Mouse (Mus musculus) lung, embryonic 14.5 days (tissue): ENCODE measurements around the gene Hoxa1. TPM values are rescaled to one million over a fixed set of nuclear protein-coding genes. Genes with fewer than 3 reads are reported as not detected.

Source experiments
- ATAC-seq: fragments of 200-750 bp; cut with Nextera tagmentation; 2 replicates; pipeline ENCODE4 v1.8.0; 2017; ENCODE audit warnings: mild to moderate bottlenecking, moderate TSS enrichment, moderate library complexity; ENCODE audit not compliant: insufficient read depth
- DNase-seq: peaks from one replicate; pipeline ENCODE4 v3.0.0-alpha.2; 2015
- H3K27ac ChIP-seq: fragments of 300-500 bp; sonication (generic); 2 replicates; pipeline ENCODE4 v1.5.1; 2014; ENCODE audit warnings: low read depth, mild to moderate bottlenecking, moderate library complexity
- H3K27me3 ChIP-seq: fragments of 300-500 bp; sonication (generic); 2 replicates; pipeline ENCODE4 v1.6.1; 2014; ENCODE audit warnings: low read length, control low read depth; ENCODE audit not compliant: insufficient read depth
- H3K36me3 ChIP-seq: fragments of 300-500 bp; sonication (generic); 2 replicates; pipeline ENCODE4 v1.6.1; 2014; ENCODE audit warnings: control low read depth; ENCODE audit not compliant: insufficient read depth
- H3K4me1 ChIP-seq: fragments of 300-500 bp; sonication (generic); 2 replicates; pipeline ENCODE4 v1.6.1; 2014; ENCODE audit warnings: antibody characterized with exemption, control low read depth; ENCODE audit not compliant: insufficient read depth
- H3K4me2 ChIP-seq: fragments of 300-500 bp; sonication (generic); 2 replicates; pipeline ENCODE4 v1.6.1; 2014; ENCODE audit warnings: mild to moderate bottlenecking
- H3K4me3 ChIP-seq: fragments of 300-500 bp; sonication (generic); 2 replicates; pipeline ENCODE4 v1.5.1; 2014; ENCODE audit warnings: low read depth, low read length
- H3K9ac ChIP-seq: fragments of 300-500 bp; sonication (generic); 2 replicates; pipeline ENCODE4 v1.6.1; 2014
- H3K9me3 ChIP-seq: fragments of 300-500 bp; sonication (generic); 2 replicates; pipeline ENCODE4 v1.6.1; 2016; ENCODE audit warnings: low read depth, low read length, control low read depth
- CTCF ChIP-seq: IDR thresholded peaks from 2 replicates; pipeline ENCODE4 v1.5.1; 2016; ENCODE audit warnings: antibody characterized with exemption, low read depth
- WGBS: fragments of 180-500 bp; shearing (Covaris S2); extraction: QIAGEN DNeasy Blood & Tissue Kit; methylation state at CpG from one replicate; pipeline ENCODE4 v1.1.7; 2014; 5-methylcytosine and 5-hydroxymethylcytosine counted together
- polyA plus RNA-seq: library from polyadenylated mRNA; unstranded; fragments of >200 nt; fragmentation: Nextera tagmentation; extraction: Ambion mirVana; gene quantifications from 2 replicates; pipeline ENCODE4 v1.2.1, GENCODE M21; 2014

Gene Hoxa1
- polyA plus RNA-seq, 1 experiment from 2014 or later, result 1.8 TPM

DNA sequence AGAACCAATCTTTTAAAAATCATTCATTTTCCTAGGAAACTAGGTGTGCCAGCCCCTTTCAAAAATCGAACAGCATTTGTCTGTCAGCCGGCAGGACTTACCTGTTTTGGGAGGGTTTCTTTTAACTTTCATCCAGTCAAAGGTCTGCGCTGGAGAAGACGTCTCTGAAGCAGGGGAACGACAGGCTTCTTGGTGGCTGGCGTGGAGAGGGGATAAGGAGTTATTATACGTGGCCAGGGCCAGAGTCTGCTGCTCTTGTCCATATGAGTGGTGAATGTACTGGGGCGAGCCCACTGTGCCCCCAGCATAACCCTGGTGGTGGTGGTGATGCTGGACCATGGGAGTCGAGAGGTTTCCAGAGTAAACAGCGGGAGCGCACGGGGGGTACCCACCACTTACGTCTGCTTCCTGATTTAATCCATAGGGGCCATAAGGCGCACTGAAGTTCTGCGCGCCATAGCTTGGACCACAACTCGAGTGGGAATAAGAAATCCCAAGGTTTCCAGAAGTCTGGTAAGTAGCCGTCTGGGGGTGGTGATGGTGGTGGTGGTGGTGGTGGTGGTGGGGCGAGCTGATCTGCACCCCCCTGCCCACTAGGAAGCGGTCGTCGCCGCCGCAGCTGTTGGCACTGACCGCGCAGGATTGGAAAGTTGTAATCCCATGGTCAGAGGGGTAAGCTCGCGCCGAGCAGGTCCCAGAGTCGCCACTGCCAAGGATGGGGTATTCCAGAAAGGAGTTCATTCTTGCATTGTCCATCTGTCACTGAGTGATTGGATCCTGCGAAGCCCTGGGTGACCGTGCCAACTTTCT is 446 bp downstream of the Hoxa1 start:
- Histone ChIP-seq H3K36me3 (no peaks in the 10 kb centered on the region; the same call in 1 of the 2 replicates), H3K27me3 (peaks cover 28% of the 10 kb centered on the region), H3K4me1 (no peaks in the 10 kb centered on the region), H3K9ac (peak overlapping the region; percentile 30; the same call in 1 of the 2 replicates), H3K4me2 (peak overlapping the region; percentile 79), H3K27ac (peak overlapping the region; percentile 9; the same call in 1 of the 2 replicates), H3K9me3 (no peaks in the 10 kb centered on the region), H3K4me3 (peak overlapping the region; percentile 71)
- WGBS, result under 1% methylated on average over 32 of the region's 32 CpGs
- DNase-seq (peak; percentile 33), ATAC-seq (0 out of 2 replicates have a peak, but pooled peaks have one; percentile 0)
- TF ChIP-seq CTCF, result no peak

DNA sequence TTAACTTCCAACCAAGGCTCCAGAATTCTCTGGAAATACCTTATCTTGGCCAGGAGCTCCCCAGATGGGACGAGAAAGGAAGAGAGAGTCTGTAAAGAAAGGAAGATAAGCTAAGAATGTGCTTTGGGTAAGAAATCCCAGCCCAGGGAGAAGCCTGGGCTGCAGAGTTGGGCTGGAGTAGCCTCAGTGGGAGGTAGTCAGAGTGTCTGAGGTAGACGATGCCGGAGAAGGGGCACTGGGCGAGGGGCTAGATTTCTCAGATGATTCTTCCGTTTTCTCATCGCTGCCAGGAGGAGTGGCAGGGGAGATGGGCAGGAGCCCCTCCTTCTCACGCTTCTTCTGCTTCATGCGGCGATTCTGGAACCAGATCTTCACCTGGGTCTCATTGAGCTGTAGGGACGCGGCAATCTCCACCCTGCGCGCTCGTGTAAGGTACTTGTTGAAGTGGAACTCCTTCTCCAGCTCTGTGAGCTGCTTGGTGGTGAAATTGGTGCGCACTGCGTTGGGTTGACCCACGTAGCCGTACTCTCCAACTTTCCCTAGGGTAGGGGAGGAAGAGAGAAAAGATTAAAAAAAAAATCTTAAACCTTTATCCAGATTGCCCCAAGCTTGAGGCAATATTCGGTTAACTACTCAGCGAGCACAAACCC is 1.4 kb downstream of the Hoxa1 start:
- H3K9me3 ChIP-seq, result no peaks in the 10 kb centered on the region
- TF ChIP-seq CTCF, result no peak
- H3K4me2 ChIP-seq, result peak overlapping the region; percentile 79
- no peak for DNase-seq
- 12% methylated on average over 20 of the region's 20 CpGs for WGBS
- H3K9ac ChIP-seq, result no peak overlapping the region; the same call in 1 of the 2 replicates
- ATAC-seq, result no peak
- H3K27ac ChIP-seq, result no peak overlapping the region
- H3K27me3 ChIP-seq, result peaks cover 38% of the 10 kb centered on the region
- H3K36me3 ChIP-seq, result no peaks in the 10 kb centered on the region
- peak overlapping the region; percentile 71 for H3K4me3 ChIP-seq
- no peaks in the 10 kb centered on the region for H3K4me1 ChIP-seq

DNA sequence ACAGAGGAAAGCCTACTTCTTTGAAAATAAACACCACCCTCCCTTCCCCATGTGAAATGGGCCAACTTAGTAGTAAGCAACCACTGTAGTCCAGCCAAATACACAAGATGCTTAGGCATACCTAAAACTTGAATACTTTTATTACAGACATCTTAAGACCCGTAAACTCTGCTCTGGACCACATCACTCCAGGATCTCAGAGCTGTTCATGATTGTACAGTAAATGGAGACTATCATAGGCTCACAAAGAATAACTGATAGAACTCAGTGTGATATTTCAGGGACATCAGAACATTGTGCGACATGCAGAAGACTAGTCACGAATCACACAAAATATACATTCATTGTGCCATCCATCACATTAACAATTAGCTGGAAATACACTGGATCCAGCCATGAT is 2.6 kb downstream of the Hoxa1 start:
- TF ChIP-seq CTCF, result no peak
- DNase-seq (no peak), ATAC-seq (no peak)
- no peak overlapping the region for H3K4me2 ChIP-seq
- H3K27ac ChIP-seq, result no peak overlapping the region
- no peak overlapping the region for H3K4me3 ChIP-seq
- WGBS, result 56% methylated on average over 3 of the region's 3 CpGs
- no peaks in the 10 kb centered on the region for H3K4me1 ChIP-seq
- H3K9me3 ChIP-seq, result no peaks in the 10 kb centered on the region
- H3K27me3 ChIP-seq, result peaks cover 44% of the 10 kb centered on the region
- H3K9ac ChIP-seq, result no peak overlapping the region
- no peaks in the 10 kb centered on the region for H3K36me3 ChIP-seq

DNA sequence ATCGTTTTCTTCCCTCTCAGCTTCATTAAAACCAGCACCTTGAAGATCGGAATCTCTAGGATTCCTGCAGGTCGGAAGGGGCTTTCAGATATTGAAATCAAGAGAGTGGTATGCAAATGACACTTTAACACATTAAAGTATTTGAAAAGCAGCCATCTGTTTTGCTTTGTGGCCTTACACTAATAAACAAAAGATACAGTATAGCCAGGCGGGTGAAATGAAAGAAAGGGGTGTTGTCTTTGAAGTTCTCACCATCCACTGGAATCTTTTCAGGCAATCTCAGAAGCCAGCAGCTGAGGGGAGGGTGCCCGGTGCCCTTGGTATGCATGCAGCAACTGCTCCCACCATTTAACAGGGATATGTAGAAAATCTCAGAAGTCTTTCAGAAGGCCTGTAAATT is 4.1 kb downstream of the Hoxa1 start:
- peaks cover 46% of the 10 kb centered on the region for H3K27me3 ChIP-seq

DNA sequence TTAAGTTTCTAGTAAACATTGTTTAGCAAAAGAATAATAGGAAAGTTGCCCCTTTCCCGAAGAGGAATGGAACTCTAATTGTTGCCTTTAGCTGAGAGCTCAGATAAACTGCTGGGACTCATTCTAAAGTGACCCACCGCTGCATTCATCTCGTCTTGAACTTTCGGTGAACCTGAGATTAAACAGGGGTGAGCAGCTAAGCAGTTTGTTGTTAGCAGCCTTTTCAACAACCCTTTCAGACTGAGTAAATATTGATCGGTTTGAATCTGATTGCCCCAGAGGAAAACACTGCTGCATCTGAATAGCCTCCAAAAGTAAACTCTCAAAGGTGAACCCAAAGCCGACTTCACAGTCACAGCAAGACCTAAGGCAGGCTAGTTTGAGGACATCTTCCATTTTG is 4.8 kb downstream of the Hoxa1 start:
- WGBS, result 11% methylated on average over 6 of the region's 6 CpGs
- H3K36me3 ChIP-seq, result no peaks in the 10 kb centered on the region
- H3K4me1 ChIP-seq, result no peaks in the 10 kb centered on the region
- no peaks in the 10 kb centered on the region for H3K9me3 ChIP-seq
- peaks cover 46% of the 10 kb centered on the region for H3K27me3 ChIP-seq
- H3K9ac ChIP-seq, result no peak overlapping the region
- DNase-seq (peak; percentile 37), ATAC-seq (no peak)
- H3K27ac ChIP-seq, result no peak overlapping the region
- H3K4me3 ChIP-seq, result no peak overlapping the region
- H3K4me2 ChIP-seq, result no peak overlapping the region
- TF ChIP-seq CTCF, result no peak

More for the DNA sequence above, 4.1 kb downstream of the Hoxa1 start:
- H3K9ac ChIP-seq, result no peak overlapping the region
- H3K9me3 ChIP-seq, result no peaks in the 10 kb centered on the region
- H3K36me3 ChIP-seq, result no peaks in the 10 kb centered on the region
- no peaks in the 10 kb centered on the region for H3K4me1 ChIP-seq
- H3K4me2 ChIP-seq, result no peak overlapping the region
- no peak for TF ChIP-seq CTCF
- H3K4me3 ChIP-seq, result no peak overlapping the region
- 44% methylated on average over 5 of the region's 5 CpGs for WGBS
- no peak for ATAC-seq
- H3K27ac ChIP-seq, result no peak overlapping the region
- no peak for DNase-seq

DNA sequence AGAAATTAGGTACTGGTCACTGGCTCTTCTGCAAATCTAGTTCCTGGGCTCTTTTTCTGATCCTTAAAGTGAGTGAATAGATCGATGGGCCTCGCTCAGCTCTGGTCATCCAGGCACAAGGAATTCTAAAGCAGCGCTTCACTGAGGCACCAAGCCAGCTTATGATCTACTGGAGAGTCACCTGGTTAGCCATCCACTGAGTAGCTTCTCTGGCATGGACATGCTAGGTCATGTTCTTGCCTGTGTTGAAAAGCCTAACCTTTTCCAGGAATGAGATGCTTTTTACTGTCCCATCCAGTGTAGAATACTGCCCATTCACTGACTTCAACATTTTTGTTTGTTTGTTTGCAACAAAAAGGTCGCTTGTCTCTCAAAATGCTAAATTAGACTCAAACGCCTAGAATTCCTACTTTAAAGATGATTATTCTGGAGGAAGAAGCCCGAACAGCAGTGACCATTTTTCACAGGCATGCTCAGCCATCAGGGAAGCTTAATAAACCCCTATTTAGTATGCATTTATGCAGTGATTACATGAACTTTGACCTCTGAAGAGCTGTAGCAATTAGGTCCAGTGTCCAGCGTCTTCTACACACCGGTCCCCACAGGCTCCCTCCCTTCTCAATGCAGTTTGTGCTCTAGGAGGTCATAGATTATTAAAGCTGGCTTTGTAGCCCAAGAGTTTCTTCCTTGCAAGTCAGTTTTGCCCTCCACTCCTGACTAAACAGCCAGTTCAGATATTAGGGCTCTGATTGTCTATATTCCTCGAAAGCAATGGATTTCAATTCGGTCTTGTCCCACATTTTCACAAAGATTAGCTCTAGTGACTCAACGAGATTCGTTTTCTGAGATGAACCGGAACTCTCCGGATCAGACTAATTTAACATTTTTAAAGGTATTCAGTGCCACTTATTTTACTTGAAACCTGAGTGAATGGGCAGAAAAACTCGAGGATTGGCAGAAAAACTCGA is 5.6 kb downstream of the Hoxa1 start:
- no peaks in the 10 kb centered on the region for H3K9me3 ChIP-seq
- no peaks in the 10 kb centered on the region for H3K36me3 ChIP-seq
- no peak overlapping the region for H3K27ac ChIP-seq
- H3K27me3 ChIP-seq, result peaks cover 42% of the 10 kb centered on the region
- no peak for TF ChIP-seq CTCF
- H3K9ac ChIP-seq, result no peak overlapping the region
- no peak for ATAC-seq
- 30% methylated on average over 16 of the region's 16 CpGs for WGBS
- DNase-seq, result peak; percentile 11
- no peak overlapping the region for H3K4me2 ChIP-seq
- no peaks in the 10 kb centered on the region for H3K4me1 ChIP-seq
- no peak overlapping the region for H3K4me3 ChIP-seq
